Mouse (Mus musculus): ENCODE measurements at regions not wholly inside any gene's neighbourhood (a gene's known extent, or its start where the extent isn't known, plus 50 kb on each side); places are given as distances from the start of the nearest gene placed in this dataset.

- Histone ChIP-seq H3K27me3 (ENCODE audit: control insufficient read depth, insufficient read depth, low read length) (no peaks in the 10 kb centered on the region), H3K36me3 (ENCODE audit: control insufficient read depth, insufficient read depth, low read length) (no peaks in the 10 kb centered on the region), H3K9ac (ENCODE audit: low read depth, low read length) (no peak overlapping the region), H3K79me2 (ENCODE audit: control insufficient read depth, insufficient read depth, low read length) (no peaks in the 10 kb centered on the region), H3K4me3 (ENCODE audit: insufficient read depth, low read depth, low read length) (no peak overlapping the region), H3K4me1 (ENCODE audit: control insufficient read depth, insufficient read depth, low read length) (no peaks in the 10 kb centered on the region; the same call in 1 of the 2 replicates), H3K27ac (replicated peaks; ENCODE audit: insufficient read depth, low read depth, low read length) (no peak overlapping the region)
- 40% methylated on average over 4 of the region's 4 CpGs for WGBS
- TF ChIP-seq CTCF (IDR thresholded peaks at IDR 0.05; ENCODE audit: low read depth, low read length) (no peak), POLR2A (IDR thresholded peaks at IDR 0.05; ENCODE audit: extremely low read depth, insufficient read depth, low read length) (no peak)
- DNase-seq (ENCODE audit: extremely low read depth, low read depth, low spot score): no peak
Observed at GRCm38 (mm10) chr7:137751151-137751859, 313.9 kb downstream of the Glrx3 start.

- Histone ChIP-seq H3K79me2 (ENCODE audit: control insufficient read depth, insufficient read depth, low read length) (no peaks in the 10 kb centered on the region), H3K9ac (ENCODE audit: low read depth, low read length) (no peak overlapping the region), H3K4me3 (ENCODE audit: insufficient read depth, low read depth, low read length) (no peak overlapping the region), H3K27ac (replicated peaks; ENCODE audit: insufficient read depth, low read depth, low read length) (no peak overlapping the region), H3K27me3 (ENCODE audit: control insufficient read depth, insufficient read depth, low read length) (no peaks in the 10 kb centered on the region), H3K4me1 (ENCODE audit: control insufficient read depth, insufficient read depth, low read length) (no peaks in the 10 kb centered on the region), H3K36me3 (ENCODE audit: control insufficient read depth, insufficient read depth, low read length) (no peaks in the 10 kb centered on the region)
- no peak for DNase-seq (ENCODE audit: extremely low read depth, low read depth, low spot score)
- WGBS: 49% methylated on average over 3 of the region's 3 CpGs
- TF ChIP-seq CTCF (IDR thresholded peaks at IDR 0.05; ENCODE audit: low read depth, low read length) (no peak), POLR2A (IDR thresholded peaks at IDR 0.05; ENCODE audit: extremely low read depth, insufficient read depth, low read length) (no peak)
Observed at GRCm38 (mm10) chr7:137765961-137766360, 328.5 kb downstream of the Glrx3 start.

- H3K27me3 ChIP-seq (ENCODE audit: control insufficient read depth, insufficient read depth, low read length): no peaks in the 10 kb centered on the region
- TF ChIP-seq CTCF (IDR thresholded peaks at IDR 0.05; ENCODE audit: low read depth, low read length) (no peak), POLR2A (IDR thresholded peaks at IDR 0.05; ENCODE audit: extremely low read depth, insufficient read depth, low read length) (no peak)
- no peaks in the 10 kb centered on the region for H3K36me3 ChIP-seq (ENCODE audit: control insufficient read depth, insufficient read depth, low read length)
- H3K9ac ChIP-seq (ENCODE audit: low read depth, low read length): no peak overlapping the region
- H3K79me2 ChIP-seq (ENCODE audit: control insufficient read depth, insufficient read depth, low read length): no peaks in the 10 kb centered on the region
- no peak for DNase-seq (ENCODE audit: extremely low read depth, low read depth, low spot score)
- WGBS: 79% methylated on average over 2 of the region's 2 CpGs
- H3K27ac ChIP-seq (replicated peaks; ENCODE audit: insufficient read depth, low read depth, low read length): no peak overlapping the region
- H3K4me3 ChIP-seq (ENCODE audit: insufficient read depth, low read depth, low read length): no peak overlapping the region
- no peaks in the 10 kb centered on the region for H3K4me1 ChIP-seq (ENCODE audit: control insufficient read depth, insufficient read depth, low read length)
Observed at GRCm38 (mm10) chr7:137766721-137767120, 329.3 kb downstream of the Glrx3 start.

GRCm38 (mm10) chr7:137773051-137773964 is 335.9 kb downstream of the Glrx3 start:
- Histone ChIP-seq H3K36me3 (ENCODE audit: control insufficient read depth, insufficient read depth, low read length) (no peaks in the 10 kb centered on the region), H3K4me3 (ENCODE audit: insufficient read depth, low read depth, low read length) (no peak overlapping the region), H3K27ac (replicated peaks; ENCODE audit: insufficient read depth, low read depth, low read length) (no peak overlapping the region), H3K27me3 (ENCODE audit: control insufficient read depth, insufficient read depth, low read length) (no peaks in the 10 kb centered on the region), H3K9ac (ENCODE audit: low read depth, low read length) (no peak overlapping the region), H3K79me2 (ENCODE audit: control insufficient read depth, insufficient read depth, low read length) (no peaks in the 10 kb centered on the region), H3K4me1 (ENCODE audit: control insufficient read depth, insufficient read depth, low read length) (no peaks in the 10 kb centered on the region)
- no peak for TF ChIP-seq CTCF (IDR thresholded peaks at IDR 0.05; ENCODE audit: low read depth, low read length)
- no peak for TF ChIP-seq POLR2A (IDR thresholded peaks at IDR 0.05; ENCODE audit: extremely low read depth, insufficient read depth, low read length)
- 81% methylated on average over 7 of the region's 7 CpGs for WGBS
- no peak for DNase-seq (ENCODE audit: extremely low read depth, low read depth, low spot score)

- H3K4me1 ChIP-seq (ENCODE audit: control insufficient read depth, insufficient read depth, low read length): no peaks in the 10 kb centered on the region
- no peak overlapping the region for H3K9ac ChIP-seq (ENCODE audit: low read depth, low read length)
- no peak for DNase-seq (ENCODE audit: extremely low read depth, low read depth, low spot score)
- no peaks in the 10 kb centered on the region for H3K27me3 ChIP-seq (ENCODE audit: control insufficient read depth, insufficient read depth, low read length)
- no peaks in the 10 kb centered on the region for H3K79me2 ChIP-seq (ENCODE audit: control insufficient read depth, insufficient read depth, low read length)
- WGBS: 68% methylated on average over 7 of the region's 7 CpGs
- no peak overlapping the region for H3K27ac ChIP-seq (replicated peaks; ENCODE audit: insufficient read depth, low read depth, low read length)
- no peak overlapping the region for H3K4me3 ChIP-seq (ENCODE audit: insufficient read depth, low read depth, low read length)
- no peaks in the 10 kb centered on the region for H3K36me3 ChIP-seq (ENCODE audit: control insufficient read depth, insufficient read depth, low read length)
- no peak for TF ChIP-seq CTCF (IDR thresholded peaks at IDR 0.05; ENCODE audit: low read depth, low read length)
- TF ChIP-seq POLR2A (IDR thresholded peaks at IDR 0.05; ENCODE audit: extremely low read depth, insufficient read depth, low read length): no peak
Observed at GRCm38 (mm10) chr7:137773965-137774310, 336.5 kb downstream of the Glrx3 start.
